Mouse (Mus musculus) cerebellum, adult 2 months (tissue): ENCODE results near the gene AC129217.1.

Experiments
- CTCF ChIP-seq: fragments of 200-500 bp; IDR thresholded peaks from 2 replicates; pipeline ENCODE4 v1.5.1; 2011; ENCODE audit warnings: low read depth, mild to moderate bottlenecking, control low read depth, low read length, moderate library complexity, borderline replicate concordance; ENCODE audit not compliant: insufficient read depth
- POLR2A ChIP-seq: fragments of 200-500 bp; IDR thresholded peaks from 2 replicates; pipeline ENCODE4 v1.6.1; 2011; ENCODE audit warnings: low read length, control low read depth, borderline replicate concordance; ENCODE audit not compliant: insufficient read depth

DNA sequence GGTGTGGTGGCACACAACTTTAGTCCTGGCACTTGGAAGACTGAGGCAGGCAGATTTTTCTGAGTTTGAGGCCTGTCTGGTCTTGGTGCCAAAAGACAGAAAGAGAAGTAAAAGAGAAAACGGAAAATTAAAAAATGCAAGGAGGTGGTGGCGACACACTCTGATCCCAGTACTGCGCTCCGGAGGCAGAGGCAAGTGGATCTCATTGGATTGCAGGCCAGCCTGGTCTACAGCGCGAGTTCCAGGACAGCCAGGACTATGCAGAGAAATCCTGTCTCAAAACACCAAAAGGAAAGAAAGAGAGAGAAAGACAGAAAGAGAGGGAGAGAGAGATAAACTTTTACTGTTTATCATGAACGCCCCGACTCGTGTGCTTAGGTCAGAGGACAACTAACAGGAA, 41.3 kb downstream of the AC129217.1 start:
- TF ChIP-seq CTCF (no peak), POLR2A (no peak)
